Mouse (Mus musculus) myocyte (in vitro differentiated cells): ENCODE data around the gene Sap18.

Source experiments
- CEBPB ChIP-seq: IDR thresholded peaks from 2 replicates; pipeline ENCODE4 v1.6.1; 2011; ENCODE audit warnings: mild to moderate bottlenecking, moderate library complexity; ENCODE audit not compliant: poor library complexity, insufficient read depth, severe bottlenecking
- E2F4 ChIP-seq: IDR thresholded peaks from one replicate; pipeline ENCODE4 v1.6.1; 2011; ENCODE audit warnings: mild to moderate bottlenecking, control low read depth, moderate library complexity; ENCODE audit not compliant: insufficient read depth
- MAX ChIP-seq: IDR thresholded peaks from one replicate; pipeline ENCODE4 v1.6.1; 2011; ENCODE audit warnings: low read depth, mild to moderate bottlenecking, control low read depth
- MYOD1 ChIP-seq, 3 experiments: IDR thresholded peaks; one replicate each; pipeline ENCODE4 v1.6.1; 2011; ENCODE audit warnings: control low read depth in 2 of 3, low read depth in 2 of 3, mild to moderate bottlenecking in 2 of 3, moderate library complexity in 1 of 3; ENCODE audit not compliant: insufficient read length in 2 of 3, control insufficient read depth in 1 of 3
- MYOG ChIP-seq, 3 experiments: IDR thresholded peaks; one replicate each; pipeline ENCODE4 v1.6.1; 2011; ENCODE audit warnings: control low read depth in 2 of 3, low read depth in 2 of 3, mild to moderate bottlenecking in 2 of 3; ENCODE audit not compliant: insufficient read length in 2 of 3, control insufficient read depth in 1 of 3, insufficient read depth in 1 of 3
- POLR2A ChIP-seq: IDR thresholded peaks from one replicate; pipeline ENCODE4 v1.6.1; 2011; ENCODE audit warnings: low read depth, mild to moderate bottlenecking, control low read depth, moderate library complexity; ENCODE audit not compliant: insufficient read length
- POLR2AphosphoS2 ChIP-seq: IDR thresholded peaks from one replicate; pipeline ENCODE4 v1.6.1; 2011; ENCODE audit warnings: low read depth, control low read depth; ENCODE audit not compliant: insufficient read length
- REST ChIP-seq: IDR thresholded peaks from one replicate; pipeline ENCODE4 v1.6.1; 2011; ENCODE audit warnings: mild to moderate bottlenecking, control low read depth, moderate library complexity; ENCODE audit not compliant: insufficient read depth, insufficient read length
- SRF ChIP-seq: IDR thresholded peaks from one replicate; pipeline ENCODE4 v1.6.1; 2011; ENCODE audit warnings: low read depth; ENCODE audit not compliant: control insufficient read depth, insufficient read length
- TCF12 ChIP-seq: IDR thresholded peaks from one replicate; pipeline ENCODE4 v1.6.1; 2011; ENCODE audit warnings: mild to moderate bottlenecking, control low read depth; ENCODE audit not compliant: poor library complexity, insufficient read depth, severe bottlenecking
- TCF3 ChIP-seq: IDR thresholded peaks from one replicate; pipeline ENCODE4 v1.6.1; 2011; ENCODE audit warnings: low read depth, control low read depth; ENCODE audit not compliant: insufficient read length
- USF1 ChIP-seq: IDR thresholded peaks from one replicate; pipeline ENCODE4 v1.6.1; 2011; ENCODE audit warnings: low read depth, mild to moderate bottlenecking, control low read depth, moderate library complexity

GRCm38 (mm10) chr14:57756094-57756493, 41.9 kb upstream of the Sap18 start:
- TF ChIP-seq POLR2A (no peak), E2F4 (no peak), USF1 (no peak), MYOG (IDR thresholded peaks at IDR 0.05; ENCODE audit: control insufficient read depth in 1 of 3, insufficient read depth in 1 of 3, insufficient read length in 2 of 3, low read depth in 2 of 3) (no peak), SRF (no peak), POLR2AphosphoS2 (no peak), CEBPB (no peak), TCF12 (no peak), MYOD1 (IDR thresholded peaks at IDR 0.05; ENCODE audit: control insufficient read depth in 1 of 3, insufficient read length in 2 of 3, low read depth in 2 of 3) (no peak), MAX (no peak), TCF3 (no peak), REST (no peak)
